Mouse (Mus musculus) testis, adult 2 months (tissue): Measurements from ENCODE around the gene Nrn1l.

Experiments used
- CTCF ChIP-seq: fragments of 200-500 bp; IDR thresholded peaks from 2 replicates; pipeline ENCODE4 v1.5.1; 2012; ENCODE audit warnings: low read depth, mild to moderate bottlenecking, inconsistent platforms, low read length, moderate library complexity; ENCODE audit not compliant: control insufficient read depth, insufficient read depth, insufficient replicate concordance
- POLR2A ChIP-seq: fragments of 200-500 bp; IDR thresholded peaks from 2 replicates; pipeline ENCODE4 v1.6.1; 2012; ENCODE audit warnings: low read depth, mild to moderate bottlenecking, inconsistent platforms, low read length, moderate library complexity; ENCODE audit not compliant: control insufficient read depth

DNA sequence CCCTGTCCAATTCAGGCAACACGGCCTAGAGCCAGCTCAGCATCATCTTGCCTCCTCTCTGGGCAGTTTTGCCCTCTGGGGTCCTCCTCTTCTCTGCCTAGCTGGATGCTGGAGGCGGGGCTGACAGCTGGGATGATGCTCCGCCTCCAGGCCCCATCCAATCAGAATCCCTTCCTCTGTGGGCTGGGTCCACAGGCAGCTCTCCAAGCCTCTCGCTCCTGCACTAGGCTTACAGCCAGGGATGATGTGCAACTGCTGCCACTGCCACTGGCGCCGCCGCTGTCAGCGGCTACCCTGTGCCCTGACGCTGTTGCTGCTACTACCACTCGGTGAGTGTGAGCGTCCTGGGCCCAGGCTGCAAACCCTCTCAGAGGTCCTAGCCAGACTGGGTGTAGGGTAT lies at the start of gene Nrn1l:
- no peak for TF ChIP-seq CTCF
- no peak for TF ChIP-seq POLR2A
